Mouse (Mus musculus): ENCODE measurements around the gene Hivep3.

Hivep3 gene

DNA sequence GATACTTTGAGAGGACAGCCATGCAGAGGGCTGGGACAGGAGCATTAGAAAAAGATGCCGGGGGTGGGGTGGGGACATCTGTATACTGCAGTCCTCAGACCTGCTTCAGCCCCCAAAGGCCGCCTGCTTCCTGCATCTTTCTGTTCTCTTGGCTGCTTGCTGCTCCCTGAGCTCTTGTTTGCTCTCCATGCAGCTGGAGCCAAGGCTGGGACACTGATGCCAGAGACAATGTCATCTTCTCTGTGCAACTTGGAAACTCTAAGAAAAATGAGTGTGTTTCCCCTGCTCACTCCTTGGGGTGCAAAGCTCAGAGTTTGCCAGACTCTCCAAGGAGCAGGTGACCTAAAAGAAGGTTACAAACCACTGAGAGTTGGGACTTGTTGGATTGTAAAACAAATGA, 275.6 kb downstream of the Hivep3 start:
- in situ Hi-C loops (cut with MboI, MseI): no loop called here

GRCm38 (mm10) chr4:120011788-120012187, 278.2 kb downstream of the Hivep3 start:
- in situ Hi-C loops (cut with MboI, MseI): no loop called here

DNA sequence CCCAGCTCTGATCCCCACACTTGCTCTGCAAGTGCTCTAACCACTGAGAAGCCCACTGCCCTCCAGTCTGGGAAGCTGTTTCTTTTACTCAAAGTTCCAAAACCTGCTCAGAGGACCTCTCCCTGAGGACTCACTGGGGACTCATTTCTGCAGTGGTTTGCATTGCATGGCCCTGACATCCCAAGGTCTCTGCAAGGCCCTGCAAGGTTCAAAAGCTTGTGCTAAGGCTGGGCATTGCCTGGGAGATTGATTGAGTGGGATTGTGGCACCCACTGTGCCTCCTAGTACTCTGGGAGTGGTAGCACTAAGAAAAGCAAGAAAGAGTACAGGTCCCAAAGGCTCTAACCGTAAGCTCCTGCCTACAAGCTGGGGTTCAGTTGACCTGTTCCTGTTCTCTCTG, 279.3 kb downstream of the Hivep3 start:
- in situ Hi-C loops (cut with MboI, MseI): no loop called here

- in situ Hi-C loops (cut with MboI, MseI): no loop called here
These were observed 284.8 kb downstream of the Hivep3 start for GRCm38 (mm10) chr4:120018426-120018825.

DNA sequence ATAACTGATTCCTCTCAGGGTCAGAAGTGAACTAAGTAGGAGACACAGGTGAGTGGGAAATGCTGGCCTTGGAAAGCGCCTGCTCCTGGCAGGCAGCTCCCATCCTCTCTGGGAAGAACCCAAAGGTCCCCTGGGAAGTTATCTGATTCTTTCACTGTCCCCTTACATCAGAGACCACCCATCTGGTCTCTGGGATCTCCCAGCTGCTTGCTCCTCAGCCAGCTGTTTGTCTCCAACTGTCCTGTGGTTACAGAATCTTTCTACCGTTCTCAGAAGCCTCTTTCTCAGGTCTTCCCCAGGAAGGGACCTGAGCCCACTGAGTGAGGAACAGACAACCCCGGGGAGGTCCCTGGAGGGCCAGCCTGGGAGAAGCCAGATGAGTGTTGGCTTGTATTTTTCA, 288.8 kb downstream of the Hivep3 start:
- in situ Hi-C loops (cut with MboI, MseI): no loop called here

DNA sequence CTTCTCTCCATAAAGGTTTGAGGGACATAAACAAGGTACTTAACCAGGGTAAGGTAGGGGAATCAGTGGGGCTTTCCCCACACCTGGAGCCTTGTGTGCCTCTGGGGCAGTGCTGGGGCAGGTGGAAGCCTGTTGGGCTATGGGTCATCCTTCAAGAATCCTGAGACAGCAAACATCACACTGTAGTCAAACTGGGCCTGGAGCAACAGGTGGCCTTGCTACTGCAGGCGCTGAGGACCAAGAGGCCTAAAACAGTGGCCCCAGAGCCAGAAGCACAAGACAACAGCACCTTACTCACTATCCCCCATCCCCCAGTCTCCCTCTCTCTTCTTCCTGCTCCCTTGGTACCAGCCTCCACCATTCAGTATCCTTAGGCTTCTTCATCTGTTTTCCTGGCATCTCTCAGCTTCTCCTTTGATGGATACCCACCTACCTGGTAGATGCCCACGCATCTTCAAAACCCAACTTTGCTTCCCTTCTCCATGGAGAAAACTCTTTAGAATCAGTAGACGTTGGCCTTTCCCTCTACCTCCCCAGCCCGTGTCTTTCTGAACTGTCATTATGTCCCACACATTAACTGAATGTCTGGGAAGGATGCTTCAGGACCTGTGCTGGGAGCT, 289.7 kb downstream of the Hivep3 start:
- in situ Hi-C loops (cut with MboI, MseI): no loop called here

- in situ Hi-C loops (cut with MboI, MseI): no loop called here
These were observed 290.5 kb downstream of the Hivep3 start for GRCm38 (mm10) chr4:120024071-120024470.

- in situ Hi-C loops (cut with MboI, MseI): no loop called here
These were observed 294.1 kb downstream of the Hivep3 start for GRCm38 (mm10) chr4:120027671-120028070.

GRCm38 (mm10) chr4:120029937-120030336, 296.4 kb downstream of the Hivep3 start:
- in situ Hi-C loops (cut with MboI, MseI): loop anchor here (5.0 kb wide), 1 partner anchor 108 kb away; no protein-coding TSS in a partner anchor

GRCm38 (mm10) chr4:120032320-120032983, 298.9 kb downstream of the Hivep3 start:
- in situ Hi-C loops (cut with MboI, MseI): loop anchor here (5.0 kb wide), 1 partner anchor 110 kb away; no protein-coding TSS in a partner anchor

GRCm38 (mm10) chr4:120032984-120033355, 299.4 kb downstream of the Hivep3 start:
- in situ Hi-C loops (cut with MboI, MseI): loop anchor here (5.0 kb wide), 1 partner anchor 111 kb away; no protein-coding TSS in a partner anchor

GRCm38 (mm10) chr4:120036294-120036693, 302.7 kb downstream of the Hivep3 start:
- in situ Hi-C loops (cut with MboI, MseI): no loop called here

- in situ Hi-C loops (cut with MboI, MseI): no loop called here
These were observed 303.4 kb downstream of the Hivep3 start for GRCm38 (mm10) chr4:120037007-120037406.

- in situ Hi-C loops (cut with MboI, MseI): no loop called here
These were observed 307.9 kb downstream of the Hivep3 start for GRCm38 (mm10) chr4:120041520-120041919.

GRCm38 (mm10) chr4:120042480-120042879, 308.9 kb downstream of the Hivep3 start:
- in situ Hi-C loops (cut with MboI, MseI): no loop called here

DNA sequence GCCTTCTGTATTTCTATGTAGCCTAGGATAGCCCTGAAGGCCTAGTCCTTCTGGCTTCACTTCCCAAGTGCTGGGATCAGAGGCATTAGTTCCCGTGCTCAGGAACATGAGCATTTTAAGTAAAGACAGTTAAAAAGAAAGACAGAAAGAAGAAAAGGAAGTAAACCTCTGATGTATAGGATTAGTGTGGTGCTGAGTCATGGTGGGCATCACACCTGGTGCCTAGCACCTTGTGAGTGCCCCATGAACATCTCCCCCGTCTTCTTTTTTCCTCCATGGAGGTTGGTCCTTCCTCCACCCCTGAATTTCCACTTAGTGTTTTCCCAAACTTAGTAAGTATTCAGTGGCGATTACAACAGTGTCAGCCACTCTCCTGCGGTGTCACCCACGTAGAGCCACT, 311.0 kb downstream of the Hivep3 start:
- in situ Hi-C loops (cut with MboI, MseI): no loop called here

DNA sequence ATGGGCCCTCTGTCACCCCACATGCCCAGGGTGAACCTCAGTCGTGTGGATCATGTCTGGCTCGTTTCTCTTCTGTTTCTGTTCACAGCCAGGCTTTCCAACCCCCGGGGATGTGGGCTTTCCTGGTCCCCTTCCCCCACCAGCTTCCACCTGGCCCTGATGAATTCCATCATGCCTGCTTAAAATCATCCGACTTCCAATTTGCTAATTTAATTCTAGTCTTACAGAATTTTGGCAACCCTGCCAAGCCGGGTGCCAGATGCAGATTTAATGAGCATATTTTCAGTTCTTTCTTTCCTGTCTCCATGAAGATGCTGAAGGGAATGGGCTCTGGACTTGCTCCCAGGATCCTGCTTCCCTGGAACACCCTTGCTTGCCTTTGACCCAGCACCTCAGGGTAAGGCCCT, 311.6 kb downstream of the Hivep3 start:
- in situ Hi-C loops (cut with MboI, MseI): no loop called here

GRCm38 (mm10) chr4:120045871-120046270, 312.3 kb downstream of the Hivep3 start:
- in situ Hi-C loops (cut with MboI, MseI): no loop called here

DNA sequence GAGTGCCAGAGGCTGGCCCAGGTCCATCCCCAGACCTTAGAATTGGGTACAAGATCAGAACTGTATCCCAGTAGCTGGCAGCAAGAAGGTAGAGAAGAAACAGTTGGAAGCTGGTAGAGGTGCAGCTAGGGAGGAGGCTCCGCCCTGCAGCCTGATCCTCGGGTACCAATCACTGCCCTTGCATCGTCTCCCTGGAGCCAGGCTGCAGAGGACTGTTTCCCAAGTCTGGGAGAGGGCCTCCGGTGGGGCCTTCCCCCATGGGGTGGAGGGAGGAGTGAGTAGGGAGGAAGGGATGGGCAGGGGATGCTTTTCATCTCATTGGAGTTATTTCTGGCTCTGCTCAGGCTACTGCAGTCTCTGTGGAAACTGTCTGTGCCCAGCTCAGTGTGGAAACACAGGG, 313.5 kb downstream of the Hivep3 start:
- in situ Hi-C loops (cut with MboI, MseI): no loop called here

DNA sequence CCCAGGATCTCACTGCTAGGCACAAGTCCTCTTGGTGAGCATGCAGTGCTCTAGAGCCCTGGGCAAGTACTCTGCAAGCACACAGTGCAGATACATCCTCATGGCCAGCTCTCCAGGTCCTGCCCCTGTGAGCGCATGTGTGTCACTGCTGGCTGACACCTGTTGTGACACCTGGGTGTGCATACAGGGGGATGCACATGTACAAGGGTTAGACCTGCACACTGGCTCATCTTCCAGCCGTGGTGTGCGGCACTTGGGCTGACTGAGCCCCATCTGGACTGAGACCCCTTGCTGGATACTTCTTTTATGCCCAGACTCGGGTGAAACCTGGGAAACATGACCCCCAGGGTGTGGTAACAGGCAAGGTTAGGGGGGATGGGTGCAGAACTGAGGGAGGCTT, 314.7 kb downstream of the Hivep3 start:
- in situ Hi-C loops (cut with MboI, MseI): no loop called here

GRCm38 (mm10) chr4:120049857-120050256, 316.3 kb downstream of the Hivep3 start:
- in situ Hi-C loops (cut with MboI, MseI): no loop called here

GRCm38 (mm10) chr4:120052481-120052880, 318.9 kb downstream of the Hivep3 start:
- in situ Hi-C loops (cut with MboI, MseI): no loop called here

All from T-helper 1 cell (primary cell).